Mouse (Mus musculus): ENCODE measurements around the gene Fam240a.

- TF ChIP-seq POLR2A (IDR thresholded peaks at IDR 0.05; ENCODE audit: low read depth, low read length), result no peak
- TF ChIP-seq CTCF (IDR thresholded peaks at IDR 0.05; ENCODE audit: borderline replicate concordance, insufficient read depth, low read length), result no peak
These were observed 9.3 kb downstream of the Fam240a start for GRCm38 (mm10) chr9:110907201-110907837.

All from embryonic fibroblast, embryonic 13.5 days (primary cell).